Mouse (Mus musculus) ES-E14 (cell line): ENCODE measurements around the gene Anxa10.

Experiments used
- HCFC1 ChIP-seq: IDR thresholded peaks from 2 replicates; pipeline ENCODE4 v1.6.1; 2012; ENCODE audit warnings: low read length, inconsistent platforms, borderline replicate concordance; ENCODE audit not compliant: insufficient read depth
- MAFK ChIP-seq: IDR thresholded peaks from 2 replicates; pipeline ENCODE4 v1.6.1; 2014; ENCODE audit warnings: mild to moderate bottlenecking, low read depth, low read length, inconsistent platforms; ENCODE audit not compliant: insufficient read depth
- ZC3H11A ChIP-seq: IDR thresholded peaks from 2 replicates; pipeline ENCODE4 v1.6.1; 2012; ENCODE audit warnings: low read depth, mild to moderate bottlenecking, inconsistent platforms, low read length, borderline replicate concordance

GRCm38 (mm10) chr8:62060357-62060756 lies 62.6 kb downstream of the Anxa10 start:
- TF ChIP-seq MAFK (no peak), ZC3H11A (peak; percentile 62; the same call in 1 of the 2 replicates), HCFC1 (no peak)
